Mouse (Mus musculus) layer of hippocampus, postnatal 25 days (tissue): ENCODE measurements at regions not wholly inside any gene's neighbourhood (a gene's known extent, or its start where the extent isn't known, plus 50 kb on each side); places are given as distances from the start of the nearest gene placed in this dataset.

Experiments used
- DNase-seq, 2 experiments: peaks; one replicate each; pipeline ENCODE4 v3.0.0; 2022; ENCODE audit warnings: mixed read lengths in 2 of 2, low spot score in 1 of 2; ENCODE audit errors: extremely low spot score in 1 of 2

DNA sequence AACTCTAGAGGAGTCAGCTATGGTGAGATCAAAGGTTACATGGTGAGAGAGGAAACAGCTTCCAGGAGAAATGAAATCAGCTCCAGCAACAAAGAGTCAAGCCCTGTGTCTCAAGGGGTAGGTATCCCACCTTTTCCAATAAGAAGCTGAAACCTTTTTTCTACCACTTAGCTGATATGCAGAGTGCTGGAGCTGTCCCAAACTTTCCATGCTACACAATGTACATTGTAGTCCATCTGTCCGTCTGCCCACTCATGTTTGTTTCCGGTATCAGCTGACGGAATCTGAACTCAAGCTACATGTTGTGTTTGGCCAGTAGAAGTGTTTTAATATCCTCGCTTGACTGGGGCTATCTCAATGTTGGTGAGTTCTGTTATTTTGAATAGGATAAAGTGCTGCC lies 83.6 kb upstream of the Ngf start:
- no peak for DNase-seq

DNA sequence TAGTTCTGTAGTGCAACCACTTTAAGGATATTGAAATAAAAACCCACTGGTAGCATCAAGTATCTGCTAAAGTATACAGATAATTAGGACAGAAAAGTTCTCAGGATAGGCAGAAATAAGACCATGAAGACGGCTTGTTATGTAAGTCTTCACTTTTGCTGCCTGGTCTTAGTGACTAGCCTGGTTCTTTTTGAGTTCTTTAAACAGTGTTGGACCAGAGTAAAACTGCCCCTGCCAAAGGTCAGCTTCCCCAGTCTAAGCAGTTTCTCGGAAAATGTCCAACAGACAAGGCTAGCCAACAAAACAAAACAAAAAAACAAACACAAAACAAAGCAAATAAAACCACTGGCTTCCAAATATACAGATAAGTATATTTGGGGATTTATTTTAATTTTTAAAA lies 85.1 kb upstream of the Ngf start:
- DNase-seq = no peak

GRCm38 (mm10) chr3:102383671-102384070 lies 86.0 kb upstream of the Ngf start:
- no peak for DNase-seq

- DNase-seq = no peak
These were observed 88.0 kb upstream of the Ngf start for GRCm38 (mm10) chr3:102381683-102382082.

- no peak for DNase-seq
These were observed 95.2 kb upstream of the Ngf start for GRCm38 (mm10) chr3:102374381-102375060.

GRCm38 (mm10) chr3:102372205-102372899 lies 97.4 kb upstream of the Ngf start:
- no peak for DNase-seq

GRCm38 (mm10) chr3:102366188-102366587 lies 103.5 kb upstream of the Ngf start:
- no peak for DNase-seq

GRCm38 (mm10) chr3:102364326-102364935 lies 105.3 kb upstream of the Ngf start:
- DNase-seq = no peak

GRCm38 (mm10) chr3:102360732-102361280 lies 108.9 kb upstream of the Ngf start:
- no peak for DNase-seq

DNA sequence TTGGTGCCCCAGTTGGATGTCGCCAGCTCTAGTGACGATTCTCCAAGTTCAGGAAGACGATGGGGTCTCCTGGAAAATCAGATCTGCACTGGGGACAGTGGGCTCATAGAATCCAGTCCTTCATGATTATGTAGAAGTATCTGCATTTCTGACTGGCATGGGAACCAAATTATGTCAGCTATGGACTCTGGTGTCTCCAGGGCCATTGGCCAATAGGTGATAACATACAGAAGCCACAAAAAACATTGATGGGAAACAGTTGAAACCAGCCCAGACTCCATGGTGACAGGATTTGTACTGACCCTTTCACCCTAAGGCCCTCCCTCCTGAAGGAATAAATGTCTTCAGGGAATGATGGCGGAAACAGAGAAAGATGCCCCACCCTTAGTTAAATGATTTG lies 110.9 kb upstream of the Ngf start:
- DNase-seq = no peak

GRCm38 (mm10) chr3:102357062-102357610 lies 112.6 kb upstream of the Ngf start:
- DNase-seq = no peak

GRCm38 (mm10) chr3:102355352-102355751 lies 114.4 kb upstream of the Ngf start:
- no peak for DNase-seq

DNA sequence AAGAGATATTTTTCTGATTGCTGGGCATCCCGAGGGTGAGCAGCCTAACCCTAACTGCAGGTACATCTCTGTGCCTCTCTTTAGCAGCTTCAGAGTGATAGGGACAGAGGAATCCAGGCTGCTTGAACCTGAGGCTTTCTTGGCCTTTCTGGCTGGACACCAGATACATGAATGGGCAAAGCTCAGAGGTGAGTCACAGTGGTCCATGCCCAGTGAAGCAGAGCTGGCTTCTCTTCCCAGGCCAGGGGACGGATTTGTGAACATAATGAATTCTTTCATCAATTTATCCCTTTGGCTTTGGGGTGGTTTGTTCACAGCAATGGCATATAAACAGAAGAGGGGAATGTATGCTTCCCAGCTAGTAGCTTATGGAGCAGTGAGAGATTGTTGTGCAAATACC lies 114.9 kb upstream of the Ngf start:
- DNase-seq = no peak

GRCm38 (mm10) chr3:102353277-102353900 lies 116.3 kb upstream of the Ngf start:
- no peak for DNase-seq

DNA sequence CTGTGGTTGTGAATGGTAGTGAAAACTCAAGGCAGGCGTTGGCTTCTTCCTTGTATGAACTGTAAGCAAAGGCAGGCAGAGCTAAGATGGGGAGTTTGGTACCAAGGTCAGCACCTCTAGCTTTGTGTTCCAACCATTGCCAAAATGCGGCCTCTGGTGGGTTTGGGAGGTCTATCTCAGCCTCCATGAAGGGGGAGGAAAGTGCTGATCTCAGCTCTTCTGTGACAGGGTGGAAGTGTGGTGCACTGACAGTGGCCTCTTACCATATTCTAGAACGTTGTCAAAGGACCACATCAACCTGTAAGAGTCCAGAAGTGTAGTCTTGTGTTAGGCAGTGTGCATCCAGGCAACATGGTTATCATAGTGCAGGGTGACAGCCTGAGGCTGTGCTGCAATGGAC lies 123.6 kb upstream of the Ngf start:
- DNase-seq = no peak

DNA sequence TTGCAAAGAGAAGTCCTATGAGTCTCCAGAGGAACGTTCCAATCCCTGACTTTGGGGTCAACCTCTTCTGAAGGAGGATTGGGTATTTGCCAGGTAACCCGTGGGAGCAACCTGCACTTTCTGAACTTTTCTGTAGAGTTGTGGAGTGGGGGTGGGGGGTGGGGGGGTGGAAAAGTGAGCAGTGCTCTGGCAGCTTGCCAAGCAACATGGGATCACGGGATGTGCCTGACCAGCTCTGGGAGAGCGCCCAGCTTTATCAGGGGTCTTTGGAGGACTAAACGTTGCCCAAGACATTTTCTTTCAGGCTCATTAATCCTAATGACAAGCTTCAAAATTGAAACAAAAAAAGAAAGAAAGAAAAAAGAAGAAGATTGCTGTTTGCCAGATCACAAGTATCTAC lies 124.4 kb upstream of the Ngf start:
- no peak for DNase-seq

GRCm38 (mm10) chr3:102340731-102341130 lies 129.0 kb upstream of the Ngf start:
- no peak for DNase-seq

DNA sequence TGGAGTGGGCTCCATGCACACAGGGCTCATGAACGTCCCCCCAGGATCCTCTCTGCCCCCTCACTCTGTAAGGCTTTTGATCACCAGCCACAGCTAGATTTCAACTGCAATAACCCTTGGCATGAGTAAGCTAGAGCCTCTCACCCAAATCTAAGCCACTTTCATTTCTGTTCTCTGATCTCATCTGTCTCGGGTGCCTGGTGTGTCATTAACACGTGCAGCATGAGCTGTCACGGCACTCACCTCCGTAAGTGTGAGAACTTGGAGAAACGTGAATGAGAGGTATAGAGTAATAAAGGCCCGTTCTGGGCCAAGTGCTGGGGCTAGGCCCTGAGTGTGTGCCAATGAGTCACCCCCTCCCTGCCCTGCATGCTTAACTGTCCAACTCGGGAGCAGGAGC lies 131.8 kb upstream of the Ngf start:
- DNase-seq = no peak

DNA sequence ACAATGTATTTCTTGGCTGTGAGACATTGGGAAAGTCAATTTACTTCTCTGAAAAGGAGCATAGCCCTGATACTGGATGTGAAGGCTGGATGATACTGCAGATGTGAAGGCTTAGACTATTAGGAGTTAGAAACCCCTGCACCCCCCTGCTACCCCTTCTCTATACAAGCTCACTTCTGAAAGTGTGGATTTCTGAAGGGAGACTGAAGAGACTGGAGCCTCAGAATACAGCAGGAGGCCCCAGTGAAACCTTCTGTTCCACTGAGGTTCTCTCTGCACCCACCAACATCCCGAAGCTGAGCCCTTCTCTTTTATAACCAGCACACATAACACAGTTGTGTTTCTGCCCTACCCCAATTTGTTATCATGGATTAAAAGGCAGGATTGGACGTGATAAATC lies 131.7 kb upstream of the Vangl1 start:
- DNase-seq = no peak

- DNase-seq = peak; percentile 19 to 59
These were observed 130.7 kb upstream of the Vangl1 start for GRCm38 (mm10) chr3:102335146-102335545.

- no peak for DNase-seq
These were observed 127.7 kb upstream of the Vangl1 start for GRCm38 (mm10) chr3:102332221-102332620.
